Mouse (Mus musculus) central nervous system, embryonic 18 days (tissue): ENCODE data around the gene Tcea3. TPM values are rescaled to one million over a fixed set of nuclear protein-coding genes. Genes with fewer than 3 reads are reported as not detected.

Experiments
- polyA plus RNA-seq: library from polyadenylated mRNA; depleted of rRNA; stranded (reverse); fragments of >200 nt; gene quantifications from 2 replicates; pipeline ENCODE4 v1.2.3, GENCODE M21; 2012; rRNA removed

Gene Tcea3
- polyA plus RNA-seq, result 0.60 and 2.1 TPM in 2 replicates

DNA sequence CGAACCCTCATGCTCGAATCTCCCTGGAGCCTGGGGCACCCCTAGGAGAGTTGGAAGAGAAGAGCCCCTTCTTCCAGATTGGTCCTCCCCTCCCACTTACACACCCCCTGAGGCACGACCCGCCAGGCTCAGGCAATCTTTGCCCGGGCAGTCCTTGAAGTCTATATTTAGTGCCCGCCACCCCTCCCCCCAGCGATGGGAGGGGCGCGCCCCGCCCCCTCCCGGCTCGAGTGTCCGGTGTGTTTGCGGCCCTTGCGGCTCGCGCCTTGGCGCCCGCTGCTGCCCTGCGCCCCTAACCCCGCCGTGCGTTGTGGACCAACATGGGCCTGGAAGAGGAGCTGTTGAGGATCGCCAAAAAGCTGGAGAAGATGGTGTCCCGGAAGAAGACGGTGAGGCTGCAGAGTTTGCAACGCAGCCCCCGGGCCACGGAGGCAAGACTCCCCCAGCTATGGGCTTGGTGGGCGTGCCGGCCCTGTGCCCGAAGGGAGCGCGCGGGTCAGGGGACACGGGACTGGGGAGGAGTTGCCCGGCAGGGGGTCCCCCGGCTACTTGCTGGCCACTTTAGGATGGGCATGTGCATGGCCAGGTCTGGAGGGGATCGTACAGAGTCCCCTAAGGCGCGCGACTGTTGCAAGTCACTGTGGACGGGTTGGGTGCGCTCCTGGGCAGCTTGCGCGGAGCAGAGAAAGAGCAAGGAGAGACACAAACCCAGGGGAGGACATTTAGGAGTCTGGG lies at the start of gene Tcea3:
Tcea3 (plus strand) TSS at position 1 of the 735 bp plus-strand sequence.

DNA sequence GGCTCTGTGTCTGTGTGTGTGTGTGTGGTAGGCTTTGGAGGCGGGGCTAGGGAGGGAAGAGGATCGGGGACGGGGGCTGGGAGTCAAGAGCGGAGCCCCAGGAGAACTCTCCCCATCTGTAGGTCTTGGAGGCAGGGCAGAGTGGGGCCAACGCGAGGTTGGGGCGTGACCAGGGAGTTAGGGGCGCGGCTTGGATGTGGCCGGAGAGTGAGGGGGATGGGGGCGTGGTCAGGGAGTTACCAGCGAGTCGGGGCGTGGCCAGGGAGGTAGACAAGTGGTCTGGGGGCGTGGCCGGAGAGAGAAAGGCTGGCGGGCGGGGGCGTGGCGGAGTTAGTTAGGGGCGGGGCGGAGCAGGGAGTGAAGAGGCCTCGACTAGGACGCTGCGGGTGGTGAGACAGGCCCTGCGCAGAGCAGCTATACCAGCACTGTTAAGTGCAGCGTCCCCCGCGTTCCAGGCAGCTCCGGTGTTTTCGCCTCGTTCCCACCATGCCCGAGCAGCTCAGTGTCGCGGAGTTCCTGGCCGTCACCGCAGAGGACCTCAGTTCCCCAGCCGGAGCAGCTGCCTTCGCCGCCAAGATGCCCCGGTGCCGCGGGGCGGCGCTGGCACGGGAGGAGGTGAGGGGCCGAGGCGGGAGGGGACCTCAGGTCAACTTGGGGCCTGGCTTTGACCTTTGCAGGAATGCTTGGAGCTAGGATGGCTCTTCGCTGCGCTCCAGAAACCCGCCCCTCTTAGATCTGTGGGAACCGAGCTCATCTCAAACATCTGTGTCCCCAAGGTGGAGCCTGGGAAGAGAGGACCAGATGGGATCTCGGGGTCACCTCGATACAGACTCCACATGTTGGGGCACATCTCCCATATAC lies 41.3 kb upstream of the Tcea3 start, which contains the start of gene Asap3:
Asap3 (plus strand) TSS at position 333 of the 861 bp plus-strand sequence.

DNA sequence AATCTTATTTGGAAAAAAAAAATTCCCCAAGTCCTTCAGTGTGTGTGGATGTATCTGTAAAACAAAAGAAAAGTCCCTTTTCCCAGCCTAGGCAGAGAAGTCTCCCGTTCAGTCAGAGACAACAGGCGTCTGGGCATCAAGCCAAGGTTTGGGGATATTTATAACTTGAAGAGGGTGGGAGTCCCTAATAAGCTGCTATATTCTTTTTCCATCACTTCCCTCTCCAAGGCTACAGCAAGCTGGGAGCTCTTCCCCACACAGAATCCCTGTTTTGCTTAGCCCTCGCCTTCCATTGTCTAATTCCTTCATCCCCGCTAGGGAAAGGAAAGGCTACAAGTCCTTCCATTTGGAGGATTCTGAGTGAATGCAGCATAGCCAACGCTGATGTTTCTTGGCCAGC lies 36.9 kb downstream of the Tcea3 start, which contains the start of gene Zfp46:
Zfp46 (plus strand) TSS at position 229 of the 400 bp plus-strand sequence.

DNA sequence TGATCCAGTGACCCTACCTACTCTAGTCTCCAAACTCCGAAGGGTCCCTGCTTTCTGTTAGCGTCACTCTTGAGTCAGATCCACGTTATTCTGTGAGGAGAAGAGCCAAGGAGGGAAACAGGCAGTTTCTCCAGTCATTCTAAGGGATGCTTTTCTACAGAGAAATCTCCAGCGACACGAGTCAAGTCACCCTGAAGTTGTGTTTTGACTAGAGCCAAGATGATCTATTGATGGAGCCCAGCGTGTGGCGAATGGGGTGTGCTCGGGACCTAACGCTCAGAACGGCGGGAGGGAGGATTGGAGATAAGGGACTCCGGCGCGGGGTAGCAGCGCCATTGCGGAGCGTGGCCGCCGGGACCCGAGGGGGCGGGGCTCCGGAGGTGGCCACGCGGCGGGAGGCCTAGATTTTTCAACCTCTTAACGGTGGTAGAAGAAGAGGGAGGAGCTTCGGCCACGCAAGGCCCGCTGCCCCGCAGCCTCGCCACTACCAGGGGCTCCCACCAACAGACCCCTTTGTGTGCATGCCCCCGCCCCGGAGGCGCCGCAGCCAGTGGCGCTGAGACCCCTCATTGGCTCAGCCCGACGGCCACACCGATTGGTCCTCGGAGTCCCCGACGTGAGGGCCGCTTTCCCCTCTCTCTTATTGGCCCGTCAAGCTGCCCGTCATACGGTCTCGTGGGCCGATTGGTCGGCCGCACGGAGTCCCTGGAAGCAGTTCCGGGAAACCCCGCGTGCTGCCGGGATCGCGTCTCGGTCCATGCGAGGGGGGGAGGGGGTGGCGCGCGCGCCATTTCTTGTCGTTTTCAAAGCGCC lies 62.9 kb downstream of the Tcea3 start, which contains the start of gene Hnrnpr:
Hnrnpr (plus strand) TSS at position 714 of the 813 bp plus-strand sequence.

Other genes starting within 250 kb of the Tcea3 start
- gene Eloa, start 226.0 kb upstream of the Tcea3 start, polyA plus RNA-seq, result 18.9 TPM in 2 replicates
- 953 TPM in 2 replicates for gene Rpl11, start 194.3 kb upstream of the Tcea3 start, polyA plus RNA-seq
- gene Id3, start 104.2 kb upstream of the Tcea3 start, polyA plus RNA-seq, result 86.4 and 119 TPM in 2 replicates
- 1.2 and 1.7 TPM in 2 replicates for gene E2f2, start 75.3 kb upstream of the Tcea3 start, polyA plus RNA-seq
- 4.4 and 5.2 TPM in 2 replicates for gene Asap3, start 41.4 kb upstream of the Tcea3 start, polyA plus RNA-seq
- gene Zfp46, start 37.0 kb downstream of the Tcea3 start, polyA plus RNA-seq, result 60.9 and 70.4 TPM in 2 replicates
- 136 and 139 TPM in 2 replicates for gene Hnrnpr, start 63.2 kb downstream of the Tcea3 start, polyA plus RNA-seq
- 1.8 and 2.8 TPM in 2 replicates for gene Htr1d, start 175.8 kb downstream of the Tcea3 start, polyA plus RNA-seq
- gene 6030445D17Rik, start 214.5 kb downstream of the Tcea3 start, polyA plus RNA-seq, result 0.25 and 0.32 TPM in 2 replicates
- 9.6 and 11.4 TPM in 2 replicates for gene Luzp1, start 222.0 kb downstream of the Tcea3 start, polyA plus RNA-seq